Mouse (Mus musculus): ENCODE measurements around the gene Pafah1b1. TPM values are rescaled to one million over a fixed set of nuclear protein-coding genes. Genes with fewer than 3 reads are reported as not detected.

The Pafah1b1 gene
- polyA plus RNA-seq, 1 experiment from 2014 or later = 67.2 TPM

DNA sequence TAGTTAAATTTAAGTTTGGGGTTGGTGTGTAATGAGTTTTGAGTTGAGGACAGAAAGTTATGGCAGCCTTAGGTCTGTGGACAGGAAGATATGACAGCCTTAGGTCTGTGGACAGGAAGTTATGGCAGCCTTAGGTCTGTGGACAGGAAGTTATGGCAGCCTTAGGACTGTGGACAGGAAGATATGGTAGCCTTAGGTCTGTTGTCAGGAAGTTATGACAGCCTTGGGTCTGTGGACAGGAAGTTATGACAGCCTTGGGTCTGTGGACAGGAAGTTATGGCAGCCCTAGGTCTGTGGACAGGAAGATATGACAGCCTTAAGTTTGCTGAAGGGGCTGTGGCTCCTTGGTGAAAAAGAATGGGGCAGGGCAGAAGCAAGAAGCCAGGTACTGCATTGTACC is 99.1 kb downstream of the Pafah1b1 start:
- no peak for TF ChIP-seq CTCF (IDR thresholded peaks at IDR 0.05; ENCODE audit: low read depth)
- ATAC-seq (ENCODE audit: insufficient read depth) (no peak), DNase-seq (no peak)
- Histone ChIP-seq H3K27ac (ENCODE audit: low read depth) (no peak overlapping the region), H3K4me3 (ENCODE audit: low read depth, low read length) (no peak overlapping the region), H3K27me3 (ENCODE audit: insufficient read depth, low read length) (peaks cover 11% of the 10 kb centered on the region), H3K9me3 (ENCODE audit: low read depth, low read length) (no peaks in the 10 kb centered on the region), H3K36me3 (ENCODE audit: insufficient read depth) (no peaks in the 10 kb centered on the region), H3K4me1 (ENCODE audit: insufficient read depth) (peaks cover 4% of the 10 kb centered on the region; the same call in 1 of the 2 replicates), H3K4me2 (no peak overlapping the region), H3K9ac (no peak overlapping the region)

Other genes with a start within 250 kb of the Pafah1b1 start
- 2.3 and 2.6 TPM in 2 replicates for gene Rap1gap2, start 113.8 kb downstream of the Pafah1b1 start, polyA plus RNA-seq (2014; fragmentation: Nextera tagmentation; extraction: Ambion mirVana)
- 0.28 and 0.38 TPM in 2 replicates for gene Ccdc92b, start 105.1 kb downstream of the Pafah1b1 start, polyA plus RNA-seq (2014; fragmentation: Nextera tagmentation; extraction: Ambion mirVana)
- 21.5 and 23.8 TPM in 2 replicates for gene Cluh, start 75.2 kb downstream of the Pafah1b1 start, polyA plus RNA-seq (2014; fragmentation: Nextera tagmentation; extraction: Ambion mirVana)
- gene Mettl16, start 46.2 kb upstream of the Pafah1b1 start, polyA plus RNA-seq (2014; fragmentation: Nextera tagmentation; extraction: Ambion mirVana) = 39.2 and 39.8 TPM in 2 replicates
- 4.3 and 4.4 TPM in 2 replicates for gene Mnt, start 106.2 kb upstream of the Pafah1b1 start, polyA plus RNA-seq (2014; fragmentation: Nextera tagmentation; extraction: Ambion mirVana)
- gene Sgsm2, start 172.4 kb upstream of the Pafah1b1 start, polyA plus RNA-seq (2014; fragmentation: Nextera tagmentation; extraction: Ambion mirVana) = 4.8 and 5.4 TPM in 2 replicates
- gene Tsr1, start 173.4 kb upstream of the Pafah1b1 start, polyA plus RNA-seq (2014; fragmentation: Nextera tagmentation; extraction: Ambion mirVana) = 55.1 and 57.5 TPM in 2 replicates
- gene Smg6, start 201.2 kb upstream of the Pafah1b1 start, polyA plus RNA-seq (2014; fragmentation: Nextera tagmentation; extraction: Ambion mirVana) = 16.4 TPM in 2 replicates
- 22.6 and 23.6 TPM in 2 replicates for gene Srr, start 201.3 kb upstream of the Pafah1b1 start, polyA plus RNA-seq (2014; fragmentation: Nextera tagmentation; extraction: Ambion mirVana)

Data from lung, embryonic 14.5 days (tissue).